Mouse (Mus musculus): Measurements from ENCODE around the gene Stx4a. TPM values are rescaled to one million over a fixed set of nuclear protein-coding genes. Genes with fewer than 3 reads are reported as not detected.

Gene Stx4a
- polyA plus RNA-seq, 1 experiment from 2014 or later, result 41.3 TPM

GRCm38 (mm10) chr7:127885951-127886350 is 61.9 kb downstream of the Stx4a start:
- TF ChIP-seq CTCF (IDR thresholded peaks at IDR 0.05) (no peak), EP300 (IDR thresholded peaks at IDR 0.05) (no peak)
- Histone ChIP-seq H3K36me3 (ENCODE audit: insufficient read depth, low read length) (peaks cover 40% of the 10 kb centered on the region; the same call in 1 of the 2 replicates), H3K4me1 (ENCODE audit: insufficient read depth, low read depth, low read length) (no peaks in the 10 kb centered on the region), H3K4me2 (replicated peaks; ENCODE audit: low read depth, low read length) (no peak overlapping the region), H3K9me3 (ENCODE audit: low read length) (no peaks in the 10 kb centered on the region), H3K4me3 (ENCODE audit: low read depth, low read length) (no peak overlapping the region), H3K9ac (replicated peaks; ENCODE audit: low read depth) (no peak overlapping the region), H3K27me3 (replicated peaks; ENCODE audit: insufficient read depth, low read length) (no peaks in the 10 kb centered on the region), H3K27ac (ENCODE audit: low read length) (no peak overlapping the region)
- DNase-seq (ENCODE audit: low spot score) (peak; percentile 76), ATAC-seq (peak; percentile 65)
- 67% methylated on average over 6 of the region's 6 CpGs for WGBS

DNA sequence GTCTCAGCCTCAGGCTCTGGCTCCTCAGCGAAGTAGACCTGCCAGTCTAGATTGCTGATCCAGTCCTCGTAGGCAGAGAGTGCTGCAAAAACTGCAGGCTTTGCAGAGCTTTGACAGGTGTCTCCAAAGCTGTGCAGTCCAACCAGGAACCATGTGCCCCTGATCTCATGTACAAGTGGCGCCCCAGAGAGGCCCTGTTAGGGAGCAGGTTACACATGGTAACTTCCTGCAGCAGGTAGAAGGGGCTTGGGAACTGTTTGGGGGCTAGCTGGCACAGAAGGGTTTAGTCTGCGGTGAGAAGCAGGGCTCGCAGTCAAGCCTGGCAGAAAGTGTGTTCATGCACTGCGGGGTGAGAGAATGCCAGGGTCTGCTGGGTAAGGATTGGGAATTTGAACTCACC is 62.5 kb downstream of the Stx4a start:
- DNase-seq (ENCODE audit: low spot score), result no peak
- TF ChIP-seq CTCF (IDR thresholded peaks at IDR 0.05), result no peak
- TF ChIP-seq EP300 (IDR thresholded peaks at IDR 0.05), result no peak
- H3K4me2 ChIP-seq (replicated peaks; ENCODE audit: low read depth, low read length), result no peak overlapping the region
- no peak overlapping the region for H3K4me3 ChIP-seq (ENCODE audit: low read depth, low read length)
- H3K9ac ChIP-seq (replicated peaks; ENCODE audit: low read depth), result no peak overlapping the region
- no peaks in the 10 kb centered on the region for H3K9me3 ChIP-seq (ENCODE audit: low read length)
- peaks cover 34% of the 10 kb centered on the region; the same call in 1 of the 2 replicates for H3K36me3 ChIP-seq (ENCODE audit: insufficient read depth, low read length)
- no peak for ATAC-seq
- H3K4me1 ChIP-seq (ENCODE audit: insufficient read depth, low read depth, low read length), result no peaks in the 10 kb centered on the region
- WGBS, result 90% methylated on average over 6 of the region's 6 CpGs
- no peak overlapping the region for H3K27ac ChIP-seq (ENCODE audit: low read length)
- H3K27me3 ChIP-seq (replicated peaks; ENCODE audit: insufficient read depth, low read length), result no peaks in the 10 kb centered on the region

DNA sequence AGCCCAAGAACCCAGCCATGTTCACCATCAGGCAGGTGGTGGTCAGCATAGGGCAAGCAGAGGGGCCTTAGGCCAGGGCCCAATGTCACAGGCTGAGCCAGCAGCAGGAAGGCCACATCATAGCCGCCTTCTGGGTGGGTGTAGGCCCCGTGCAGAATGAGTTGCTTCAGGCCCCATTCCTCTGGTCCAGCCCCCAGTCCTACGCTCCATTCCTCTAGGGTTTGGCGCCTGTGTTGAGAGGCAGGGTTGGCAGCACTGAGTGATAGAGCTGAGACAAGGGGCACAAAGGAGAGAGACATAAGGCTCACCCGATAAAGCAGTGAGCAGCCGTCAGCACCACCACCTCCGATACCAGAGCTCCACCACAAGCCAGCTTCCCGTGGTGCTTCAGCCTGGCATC is 63.1 kb downstream of the Stx4a start:
- ATAC-seq (no peak), DNase-seq (ENCODE audit: low spot score) (no peak)
- H3K4me1 ChIP-seq (ENCODE audit: insufficient read depth, low read depth, low read length), result no peaks in the 10 kb centered on the region
- H3K9me3 ChIP-seq (ENCODE audit: low read length), result no peaks in the 10 kb centered on the region
- H3K4me3 ChIP-seq (ENCODE audit: low read depth, low read length), result no peak overlapping the region
- no peak overlapping the region for H3K4me2 ChIP-seq (replicated peaks; ENCODE audit: low read depth, low read length)
- H3K9ac ChIP-seq (replicated peaks; ENCODE audit: low read depth), result no peak overlapping the region
- peaks cover 28% of the 10 kb centered on the region; the same call in 1 of the 2 replicates for H3K36me3 ChIP-seq (ENCODE audit: insufficient read depth, low read length)
- 86% methylated on average over 8 of the region's 8 CpGs for WGBS
- H3K27ac ChIP-seq (ENCODE audit: low read length), result no peak overlapping the region
- TF ChIP-seq CTCF (IDR thresholded peaks at IDR 0.05) (no peak), EP300 (IDR thresholded peaks at IDR 0.05) (no peak)
- no peaks in the 10 kb centered on the region for H3K27me3 ChIP-seq (replicated peaks; ENCODE audit: insufficient read depth, low read length)

DNA sequence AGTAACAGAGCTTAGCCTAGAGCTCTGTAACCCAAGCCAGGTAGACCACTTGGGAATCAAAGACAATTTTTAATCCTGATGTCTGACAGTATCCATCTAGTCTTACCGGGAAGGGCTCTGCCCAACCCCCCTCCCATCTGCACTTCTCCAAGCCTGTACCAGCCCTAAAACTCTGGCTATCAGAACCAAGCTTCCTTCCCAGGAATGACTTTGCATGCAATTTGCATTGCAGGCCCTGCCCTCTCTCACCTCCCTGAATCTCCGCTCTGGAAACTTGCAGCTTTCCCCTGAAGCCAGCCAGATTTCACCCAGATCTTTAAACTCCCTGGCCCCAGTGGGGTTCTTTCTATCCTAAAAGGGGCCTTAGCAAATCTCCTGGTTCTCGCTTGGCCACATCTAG is 63.7 kb downstream of the Stx4a start:
- no peak for TF ChIP-seq EP300 (IDR thresholded peaks at IDR 0.05)
- TF ChIP-seq CTCF (IDR thresholded peaks at IDR 0.05), result no peak
- H3K36me3 ChIP-seq (ENCODE audit: insufficient read depth, low read length), result peaks cover 23% of the 10 kb centered on the region; the same call in 1 of the 2 replicates
- H3K27me3 ChIP-seq (replicated peaks; ENCODE audit: insufficient read depth, low read length), result no peaks in the 10 kb centered on the region
- WGBS, result 74% methylated on average over 3 of the region's 3 CpGs
- ATAC-seq (no peak), DNase-seq (ENCODE audit: low spot score) (no peak)
- H3K4me1 ChIP-seq (ENCODE audit: insufficient read depth, low read depth, low read length), result no peaks in the 10 kb centered on the region
- no peak overlapping the region for H3K4me2 ChIP-seq (replicated peaks; ENCODE audit: low read depth, low read length)
- no peaks in the 10 kb centered on the region for H3K9me3 ChIP-seq (ENCODE audit: low read length)
- no peak overlapping the region for H3K9ac ChIP-seq (replicated peaks; ENCODE audit: low read depth)
- H3K27ac ChIP-seq (ENCODE audit: low read length), result no peak overlapping the region
- no peak overlapping the region for H3K4me3 ChIP-seq (ENCODE audit: low read depth, low read length)

GRCm38 (mm10) chr7:127888821-127889220 is 64.7 kb downstream of the Stx4a start:
- no peaks in the 10 kb centered on the region for H3K4me1 ChIP-seq (ENCODE audit: insufficient read depth, low read depth, low read length)
- H3K4me3 ChIP-seq (ENCODE audit: low read depth, low read length), result no peak overlapping the region
- ATAC-seq (no peak), DNase-seq (ENCODE audit: low spot score) (no peak)
- H3K27ac ChIP-seq (ENCODE audit: low read length), result no peak overlapping the region
- H3K4me2 ChIP-seq (replicated peaks; ENCODE audit: low read depth, low read length), result no peak overlapping the region
- H3K36me3 ChIP-seq (ENCODE audit: insufficient read depth, low read length), result peaks cover 17% of the 10 kb centered on the region; the same call in 1 of the 2 replicates
- WGBS, result 69% methylated on average over 3 of the region's 3 CpGs
- no peaks in the 10 kb centered on the region for H3K27me3 ChIP-seq (replicated peaks; ENCODE audit: insufficient read depth, low read length)
- H3K9me3 ChIP-seq (ENCODE audit: low read length), result no peaks in the 10 kb centered on the region
- TF ChIP-seq CTCF (IDR thresholded peaks at IDR 0.05) (no peak), EP300 (IDR thresholded peaks at IDR 0.05) (no peak)
- no peak overlapping the region for H3K9ac ChIP-seq (replicated peaks; ENCODE audit: low read depth)

GRCm38 (mm10) chr7:127890798-127891197 is 66.7 kb downstream of the Stx4a start, which contains the start of gene Prss53:
Prss53 (minus strand) TSS chr7:127890970.
- Histone ChIP-seq H3K27me3 (replicated peaks; ENCODE audit: insufficient read depth, low read length) (no peaks in the 10 kb centered on the region), H3K4me2 (replicated peaks; ENCODE audit: low read depth, low read length) (no peak within 1 kb of the TSS), H3K27ac (ENCODE audit: low read length) (no peak within 1 kb of the TSS), H3K36me3 (ENCODE audit: insufficient read depth, low read length) (peaks cover 10% of the 10 kb centered on the region; the same call in 1 of the 2 replicates), H3K9ac (replicated peaks; ENCODE audit: low read depth) (no peak within 1 kb of the TSS), H3K4me3 (ENCODE audit: low read depth, low read length) (no peak within 1 kb of the TSS), H3K4me1 (ENCODE audit: insufficient read depth, low read depth, low read length) (peaks cover 6% of the 10 kb centered on the region; the same call in 1 of the 2 replicates), H3K9me3 (ENCODE audit: low read length) (no peaks in the 10 kb centered on the region)
- peak; percentile 58 for DNase-seq (ENCODE audit: low spot score)
- TF ChIP-seq CTCF (IDR thresholded peaks at IDR 0.05), result no peak
- no peak for TF ChIP-seq EP300 (IDR thresholded peaks at IDR 0.05)
- 27% methylated on average over 4 of the region's 4 CpGs for WGBS
- ATAC-seq, result no peak

DNA sequence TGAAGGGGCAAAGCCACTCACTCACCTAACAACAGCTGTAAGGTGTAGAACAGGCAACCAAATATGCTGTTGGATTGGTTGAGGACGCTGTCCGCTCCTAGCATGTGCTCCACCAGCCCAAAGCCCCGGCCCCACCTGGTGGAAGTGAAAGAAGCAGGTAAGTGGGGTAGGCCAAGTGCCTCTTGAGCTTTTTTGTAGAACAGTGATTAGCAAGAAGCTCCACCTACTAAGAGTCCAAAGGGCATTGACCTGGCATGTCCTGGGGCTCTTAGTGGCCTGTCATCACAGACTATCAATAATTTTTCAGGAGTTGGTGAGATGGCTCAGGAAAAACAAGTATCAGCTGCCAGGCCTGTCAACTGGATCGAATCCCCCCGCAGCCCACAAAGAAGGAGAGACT is 70.4 kb downstream of the Stx4a start:
- ATAC-seq (no peak), DNase-seq (ENCODE audit: low spot score) (peak; percentile 46)
- no peaks in the 10 kb centered on the region for H3K36me3 ChIP-seq (ENCODE audit: insufficient read depth, low read length)
- no peaks in the 10 kb centered on the region for H3K27me3 ChIP-seq (replicated peaks; ENCODE audit: insufficient read depth, low read length)
- no peak for TF ChIP-seq EP300 (IDR thresholded peaks at IDR 0.05)
- peak; percentile 12; the same call in 1 of the 2 replicates for TF ChIP-seq CTCF (IDR thresholded peaks at IDR 0.05)
- no peaks in the 10 kb centered on the region for H3K9me3 ChIP-seq (ENCODE audit: low read length)
- H3K4me3 ChIP-seq (ENCODE audit: low read depth, low read length), result no peak overlapping the region
- H3K4me1 ChIP-seq (ENCODE audit: insufficient read depth, low read depth, low read length), result peaks cover 6% of the 10 kb centered on the region; the same call in 1 of the 2 replicates
- WGBS, result 50% methylated on average over 5 of the region's 5 CpGs
- H3K9ac ChIP-seq (replicated peaks; ENCODE audit: low read depth), result 0 out of 2 replicates have a peak overlapping the region, but pooled peaks have one; percentile 48
- peak overlapping the region; percentile 76 for H3K4me2 ChIP-seq (replicated peaks; ENCODE audit: low read depth, low read length)
- no peak overlapping the region for H3K27ac ChIP-seq (ENCODE audit: low read length)
